Mouse (Mus musculus): ENCODE results near the gene Atpaf2. TPM values are rescaled to one million over a fixed set of nuclear protein-coding genes. Genes with fewer than 3 reads are reported as not detected.
A peak's percentile ranks its signal among the peaks of the same experiment; 100 is the strongest.
"Not testable (repeated sequence)": the region's sequence is repeated elsewhere in the genome, so short reads cannot be mapped to it uniquely, and the experiment has no call there.

Gene Atpaf2
- 72.0 and 78.9 TPM in 2 replicates for polyA plus RNA-seq (2015; fragmentation: Nextera tagmentation; extraction: Ambion mirVana)

DNA sequence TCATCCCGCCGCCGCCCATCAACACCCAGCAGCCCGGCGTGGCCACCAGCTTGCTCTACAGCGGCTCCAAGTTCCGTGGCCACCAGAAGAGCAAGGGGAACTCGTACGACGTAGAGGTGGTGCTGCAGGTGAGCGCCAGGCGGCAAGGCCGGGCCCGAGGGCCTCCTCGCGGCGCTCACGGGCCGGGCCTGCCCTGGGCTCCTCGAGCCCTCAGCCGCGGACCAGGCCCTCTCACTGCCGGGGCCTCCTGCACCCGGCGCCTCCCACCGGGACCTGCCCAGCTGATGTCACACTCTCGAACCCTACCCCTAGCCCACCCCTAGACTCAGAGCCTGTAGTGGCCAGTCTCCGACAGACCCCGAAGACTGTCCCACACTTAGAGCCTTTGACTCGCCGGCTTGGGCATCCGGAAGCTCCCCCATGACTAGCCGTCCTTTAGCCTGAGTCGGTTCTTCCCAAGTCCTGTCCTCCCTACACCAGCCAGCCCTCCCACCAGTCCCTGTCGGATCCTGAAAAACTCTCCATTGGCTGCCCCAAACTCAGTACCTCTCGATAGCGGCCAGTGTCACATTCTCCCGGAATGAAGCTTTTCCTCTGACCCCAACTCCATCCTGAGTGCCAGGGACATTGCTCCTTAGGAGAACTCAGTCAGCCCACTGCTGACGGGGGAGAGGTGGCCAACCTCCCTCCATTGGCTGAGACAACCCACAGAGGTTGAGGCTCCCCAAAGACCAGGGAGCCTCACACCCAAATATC, at the start of gene Atpaf2:
Gene Atpaf2, minus strand, starts transcription at position 741 of the 756 bp plus-strand sequence.
- Histone ChIP-seq H3K4me1 (ENCODE audit: control insufficient read depth, insufficient read depth, low read length) (peaks cover 15% of the 10 kb centered on the region), H3K27ac (ENCODE audit: low read length) (peak within 1 kb of the TSS; percentile 90), H3K4me3 (ENCODE audit: low read length) (peak within 1 kb of the TSS; percentile 88), H3K36me3 (ENCODE audit: control insufficient read depth, insufficient read depth, low read length) (no peaks in the 10 kb centered on the region), H3K9ac (ENCODE audit: low read depth, low read length) (peak within 1 kb of the TSS; percentile 95), H3K4me2 (ENCODE audit: low read depth, low read length) (peak within 1 kb of the TSS; percentile 90), H3K9me3 (ENCODE audit: control insufficient read depth, low read length) (no peaks in the 10 kb centered on the region), H3K27me3 (replicated peaks; ENCODE audit: control insufficient read depth, insufficient read depth, low read length) (no peaks in the 10 kb centered on the region)
- ATAC-seq, result peak; percentile 49
- WGBS, result under 1% methylated on average over 39 of the region's 39 CpGs

DNA sequence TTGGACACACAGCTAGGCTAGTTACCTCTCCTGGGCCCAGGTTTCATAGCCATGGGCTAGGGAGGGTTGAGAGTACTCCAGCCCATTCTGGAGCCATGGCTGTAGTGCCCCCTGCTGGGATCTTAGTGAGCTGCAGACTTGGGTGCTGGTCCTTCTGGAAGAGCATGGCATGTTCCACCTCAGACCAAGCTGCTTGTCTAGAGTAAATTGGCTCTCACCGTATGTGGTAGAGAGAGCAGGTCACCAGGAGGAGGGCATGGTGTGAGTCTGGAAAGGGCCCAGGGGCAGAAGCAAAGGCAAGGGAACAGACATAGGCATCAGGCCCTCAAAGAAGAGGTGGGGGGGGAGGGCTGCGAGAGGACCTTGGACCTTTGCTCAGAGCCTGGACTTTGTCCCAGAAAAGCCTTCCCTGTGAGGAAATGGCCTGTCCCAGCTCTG, 47.7 kb upstream of the Atpaf2 start:
- Histone ChIP-seq H3K27me3 (replicated peaks; ENCODE audit: control insufficient read depth, insufficient read depth, low read length) (no peaks in the 10 kb centered on the region), H3K27ac (ENCODE audit: low read length) (0 out of 2 replicates have a peak overlapping the region, but pooled peaks have one; percentile 29), H3K36me3 (ENCODE audit: control insufficient read depth, insufficient read depth, low read length) (peaks cover 33% of the 10 kb centered on the region), H3K9ac (ENCODE audit: low read depth, low read length) (no peak overlapping the region), H3K4me3 (ENCODE audit: low read length) (no peak overlapping the region), H3K4me2 (ENCODE audit: low read depth, low read length) (no peak overlapping the region), H3K4me1 (ENCODE audit: control insufficient read depth, insufficient read depth, low read length) (no peaks in the 10 kb centered on the region; the same call in 1 of the 2 replicates), H3K9me3 (ENCODE audit: control insufficient read depth, low read length) (no peaks in the 10 kb centered on the region)
- 70% methylated on average over 2 of the region's 2 CpGs for WGBS
- ATAC-seq, result peak; percentile 84

DNA sequence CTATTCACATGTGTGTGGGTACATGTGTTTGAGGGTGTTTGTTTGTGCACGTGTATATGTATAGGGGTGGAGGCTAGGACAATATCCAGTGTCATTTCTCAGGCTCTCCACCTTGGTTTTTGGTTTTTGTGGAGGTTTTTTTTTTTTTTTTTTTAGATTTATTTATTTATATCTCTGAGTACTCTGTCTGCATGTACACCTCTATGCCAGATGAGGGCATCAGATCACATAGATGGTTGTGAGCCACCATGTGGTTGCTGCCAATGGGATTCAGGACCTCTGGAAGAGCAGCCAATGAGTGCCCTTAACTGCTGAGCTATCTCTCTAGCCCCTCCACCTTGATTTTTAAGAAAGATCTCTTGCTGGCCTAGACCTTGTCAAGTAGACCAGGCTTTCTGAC, 39.7 kb upstream of the Atpaf2 start:
- H3K9ac ChIP-seq (ENCODE audit: low read depth, low read length), result no peak overlapping the region
- no peaks in the 10 kb centered on the region for H3K27me3 ChIP-seq (replicated peaks; ENCODE audit: control insufficient read depth, insufficient read depth, low read length)
- no peak overlapping the region for H3K27ac ChIP-seq (ENCODE audit: low read length)
- no peaks in the 10 kb centered on the region for H3K9me3 ChIP-seq (ENCODE audit: control insufficient read depth, low read length)
- H3K4me2 ChIP-seq (ENCODE audit: low read depth, low read length), result no peak overlapping the region
- peaks cover 24% of the 10 kb centered on the region for H3K36me3 ChIP-seq (ENCODE audit: control insufficient read depth, insufficient read depth, low read length)
- peaks cover 5% of the 10 kb centered on the region for H3K4me1 ChIP-seq (ENCODE audit: control insufficient read depth, insufficient read depth, low read length)
- no peak overlapping the region for H3K4me3 ChIP-seq (ENCODE audit: low read length)
- ATAC-seq, result no peak
- 91% methylated on average over 1 of the region's 1 CpGs for WGBS

DNA sequence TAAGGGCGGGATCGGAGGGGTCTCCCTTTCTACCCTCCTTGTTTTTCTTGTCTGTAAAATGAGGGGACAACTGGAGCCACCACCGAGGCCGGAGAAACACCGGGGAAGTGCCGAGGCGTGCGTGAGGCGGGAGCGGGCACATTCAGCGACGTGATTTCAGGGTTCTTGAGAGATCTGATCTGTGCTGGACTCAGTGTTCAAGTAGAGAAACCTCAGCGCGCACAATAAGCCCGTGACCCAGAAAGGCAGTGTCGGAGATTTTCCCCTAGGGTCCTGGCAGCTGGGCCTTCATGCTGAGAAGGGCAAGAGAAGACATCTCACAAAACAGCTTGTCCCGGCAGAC, 36.5 kb upstream of the Atpaf2 start:
- H3K4me1 ChIP-seq (ENCODE audit: control insufficient read depth, insufficient read depth, low read length), result peaks cover 5% of the 10 kb centered on the region
- H3K9me3 ChIP-seq (ENCODE audit: control insufficient read depth, low read length), result no peaks in the 10 kb centered on the region
- peaks cover under 1% of the 10 kb centered on the region; the same call in 1 of the 2 replicates for H3K36me3 ChIP-seq (ENCODE audit: control insufficient read depth, insufficient read depth, low read length)
- H3K4me3 ChIP-seq (ENCODE audit: low read length), result peak overlapping the region; percentile 57
- H3K9ac ChIP-seq (ENCODE audit: low read depth, low read length), result peak overlapping the region; percentile 73
- peak overlapping the region; percentile 67 for H3K27ac ChIP-seq (ENCODE audit: low read length)
- H3K27me3 ChIP-seq (replicated peaks; ENCODE audit: control insufficient read depth, insufficient read depth, low read length), result no peaks in the 10 kb centered on the region
- WGBS, result under 1% methylated on average over 17 of the region's 17 CpGs
- peak overlapping the region; percentile 76 for H3K4me2 ChIP-seq (ENCODE audit: low read depth, low read length)
- peak; percentile 67 for ATAC-seq

DNA sequence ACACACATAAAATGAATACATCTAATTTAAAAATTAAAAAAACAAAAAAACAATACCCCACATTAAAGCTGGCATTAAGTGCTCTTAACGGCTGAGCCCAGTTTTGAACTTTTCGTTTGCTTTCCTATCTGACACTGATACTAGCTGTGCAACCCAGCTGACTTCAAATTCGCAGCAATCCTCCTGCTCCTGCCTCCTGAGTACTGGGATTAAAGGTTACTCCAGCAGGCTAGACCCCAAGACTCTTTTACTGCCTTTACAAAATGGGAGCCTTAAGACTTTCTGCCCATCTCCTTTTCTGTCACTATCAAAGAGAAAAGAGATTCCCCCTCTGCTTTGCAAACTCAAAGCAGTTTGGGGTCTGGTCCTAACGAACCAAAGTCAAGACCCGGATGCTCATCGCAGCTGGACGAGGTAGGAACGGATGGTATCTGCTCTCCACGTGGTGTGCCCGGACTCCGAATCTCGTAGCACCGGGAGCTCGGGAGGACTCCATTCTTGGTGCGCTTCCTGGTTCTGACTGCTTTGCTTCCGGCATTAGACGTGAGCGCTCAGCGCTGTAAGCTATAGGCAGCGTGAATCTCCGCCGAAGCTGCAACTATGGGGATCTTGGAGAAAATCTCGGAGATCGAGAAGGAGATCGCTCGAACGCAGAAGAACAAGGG, 36.0 kb upstream of the Atpaf2 start, which contains the start of gene Drg2:
Gene Drg2, plus strand, starts transcription at position 512 of the 665 bp plus-strand sequence.
- peak; percentile 91 for ATAC-seq
- no peaks in the 10 kb centered on the region for H3K27me3 ChIP-seq (replicated peaks; ENCODE audit: control insufficient read depth, insufficient read depth, low read length)
- H3K4me2 ChIP-seq (ENCODE audit: low read depth, low read length), result peak within 1 kb of the TSS; percentile 76
- peak within 1 kb of the TSS; percentile 57 for H3K4me3 ChIP-seq (ENCODE audit: low read length)
- peak within 1 kb of the TSS; percentile 73 for H3K9ac ChIP-seq (ENCODE audit: low read depth, low read length)
- no peaks in the 10 kb centered on the region for H3K9me3 ChIP-seq (ENCODE audit: control insufficient read depth, low read length)
- WGBS, result 4% methylated on average over 27 of the region's 27 CpGs
- H3K27ac ChIP-seq (ENCODE audit: low read length), result peak within 1 kb of the TSS; percentile 67
- no peaks in the 10 kb centered on the region; the same call in 1 of the 2 replicates for H3K36me3 ChIP-seq (ENCODE audit: control insufficient read depth, insufficient read depth, low read length)
- peaks cover 5% of the 10 kb centered on the region for H3K4me1 ChIP-seq (ENCODE audit: control insufficient read depth, insufficient read depth, low read length)

DNA sequence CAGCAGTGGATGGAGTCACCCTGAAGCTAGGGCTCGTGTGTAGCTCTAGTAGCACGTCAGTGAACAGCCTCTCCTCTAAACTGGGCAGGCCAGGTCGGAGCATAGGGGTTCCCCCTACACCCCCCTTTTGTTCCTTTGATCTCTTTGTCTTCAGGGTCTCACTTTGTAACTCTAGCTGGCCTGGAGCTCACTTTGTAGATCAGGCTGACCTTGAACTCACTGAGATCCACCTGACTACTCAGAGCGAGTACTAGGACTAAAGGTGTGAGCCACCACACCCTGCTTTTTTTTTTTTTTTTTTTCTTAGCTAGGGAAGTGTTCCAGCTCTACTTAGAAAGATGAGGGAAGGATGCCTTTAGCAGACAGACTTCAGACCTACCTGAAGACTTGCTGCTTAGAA, 25.8 kb upstream of the Atpaf2 start:
- Histone ChIP-seq H3K4me2 (ENCODE audit: low read depth, low read length) (no peak overlapping the region), H3K36me3 (ENCODE audit: control insufficient read depth, insufficient read depth, low read length) (peaks cover 6% of the 10 kb centered on the region; the same call in 1 of the 2 replicates), H3K27ac (ENCODE audit: low read length) (no peak overlapping the region), H3K9ac (ENCODE audit: low read depth, low read length) (no peak overlapping the region), H3K4me3 (ENCODE audit: low read length) (no peak overlapping the region), H3K27me3 (replicated peaks; ENCODE audit: control insufficient read depth, insufficient read depth, low read length) (no peaks in the 10 kb centered on the region), H3K4me1 (ENCODE audit: control insufficient read depth, insufficient read depth, low read length) (no peaks in the 10 kb centered on the region), H3K9me3 (ENCODE audit: control insufficient read depth, low read length) (no peaks in the 10 kb centered on the region)
- 72% methylated on average over 4 of the region's 4 CpGs for WGBS
- no peak for ATAC-seq

DNA sequence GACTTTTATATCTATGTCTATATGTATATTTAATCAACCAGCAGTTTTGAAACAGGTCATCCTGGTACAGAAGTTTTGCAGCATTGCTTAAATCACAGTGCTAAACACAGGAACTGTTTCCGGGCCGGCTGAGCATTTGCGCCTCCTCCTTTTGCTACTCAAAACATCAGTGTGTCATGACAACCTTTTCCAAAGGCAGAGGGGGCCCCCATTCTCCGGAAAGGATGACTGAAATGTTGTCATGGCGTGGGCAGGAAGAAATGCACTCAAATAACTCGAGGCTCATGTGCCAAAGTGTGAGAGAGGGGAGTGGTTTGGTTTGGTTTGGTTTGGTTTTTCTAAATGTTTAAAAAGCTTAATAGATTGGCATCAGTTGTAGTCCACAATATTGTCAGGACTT, 24.6 kb upstream of the Atpaf2 start:
- no peak overlapping the region for H3K9ac ChIP-seq (ENCODE audit: low read depth, low read length)
- no peak for ATAC-seq
- no peaks in the 10 kb centered on the region for H3K27me3 ChIP-seq (replicated peaks; ENCODE audit: control insufficient read depth, insufficient read depth, low read length)
- no peaks in the 10 kb centered on the region for H3K4me1 ChIP-seq (ENCODE audit: control insufficient read depth, insufficient read depth, low read length)
- no peaks in the 10 kb centered on the region for H3K9me3 ChIP-seq (ENCODE audit: control insufficient read depth, low read length)
- H3K27ac ChIP-seq (ENCODE audit: low read length), result no peak overlapping the region
- H3K36me3 ChIP-seq (ENCODE audit: control insufficient read depth, insufficient read depth, low read length), result peaks cover 7% of the 10 kb centered on the region
- no peak overlapping the region for H3K4me2 ChIP-seq (ENCODE audit: low read depth, low read length)
- WGBS, result 88% methylated on average over 6 of the region's 6 CpGs
- no peak overlapping the region for H3K4me3 ChIP-seq (ENCODE audit: low read length)

DNA sequence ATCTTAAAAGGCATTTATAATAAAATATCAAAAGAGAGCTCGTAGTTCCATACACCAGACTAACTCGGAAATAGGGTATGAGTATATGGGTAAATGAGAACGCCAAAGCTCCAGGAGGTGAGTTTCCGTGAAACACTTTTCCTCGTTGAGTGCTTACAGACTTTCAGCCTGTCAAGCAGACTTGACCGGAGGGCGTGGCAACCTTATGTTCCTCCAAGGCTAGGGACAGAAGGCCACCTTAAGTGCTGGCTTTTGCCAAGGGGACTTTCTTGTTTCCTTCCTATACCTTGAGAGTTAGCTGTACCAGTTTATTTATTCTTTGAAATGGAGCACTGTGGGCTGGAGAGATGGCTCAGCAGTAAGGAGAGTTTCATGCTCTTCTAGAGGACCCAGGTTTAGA, 21.9 kb upstream of the Atpaf2 start:
- no peak for ATAC-seq
- Histone ChIP-seq H3K4me1 (ENCODE audit: control insufficient read depth, insufficient read depth, low read length) (no peaks in the 10 kb centered on the region), H3K27me3 (replicated peaks; ENCODE audit: control insufficient read depth, insufficient read depth, low read length) (no peaks in the 10 kb centered on the region), H3K27ac (ENCODE audit: low read length) (no peak overlapping the region), H3K4me3 (ENCODE audit: low read length) (no peak overlapping the region), H3K4me2 (ENCODE audit: low read depth, low read length) (no peak overlapping the region), H3K9me3 (ENCODE audit: control insufficient read depth, low read length) (no peaks in the 10 kb centered on the region), H3K9ac (ENCODE audit: low read depth, low read length) (no peak overlapping the region), H3K36me3 (ENCODE audit: control insufficient read depth, insufficient read depth, low read length) (peaks cover 15% of the 10 kb centered on the region)
- WGBS, result 37% methylated on average over 7 of the region's 7 CpGs

DNA sequence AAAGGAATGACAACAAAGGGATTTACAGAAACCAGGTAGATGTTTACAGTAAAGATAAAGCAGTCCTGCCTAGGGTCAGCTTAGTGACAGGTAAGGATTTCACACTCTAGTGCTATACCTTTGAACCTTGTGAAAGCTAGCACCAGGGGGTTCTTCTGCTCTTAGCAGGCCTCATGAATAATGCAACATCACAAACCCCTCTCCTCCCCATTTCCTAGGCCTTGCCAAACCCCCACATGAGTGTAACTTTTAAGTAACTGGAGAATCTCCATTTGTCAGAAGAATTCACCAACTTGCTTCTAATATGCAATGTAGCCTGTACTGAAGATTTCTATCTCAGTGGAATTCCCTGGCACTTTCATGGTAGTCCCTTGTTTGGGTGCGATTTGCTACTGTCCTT, 21.4 kb upstream of the Atpaf2 start:
- not testable (repeated sequence) for H3K4me3 ChIP-seq (ENCODE audit: low read length); H3K4me2 ChIP-seq (ENCODE audit: low read depth, low read length); H3K27ac ChIP-seq (ENCODE audit: low read length); H3K9me3 ChIP-seq (ENCODE audit: control insufficient read depth, low read length); H3K27me3 ChIP-seq (replicated peaks; ENCODE audit: control insufficient read depth, insufficient read depth, low read length); H3K4me1 ChIP-seq (ENCODE audit: control insufficient read depth, insufficient read depth, low read length); H3K9ac ChIP-seq (ENCODE audit: low read depth, low read length); ATAC-seq
- H3K36me3 ChIP-seq (ENCODE audit: control insufficient read depth, insufficient read depth, low read length), result peaks cover 18% of the 10 kb centered on the region
- WGBS, result 10% methylated on average over 1 of the region's 1 CpGs
